Mouse (Mus musculus) olfactory bulb, adult 2 months (tissue): ENCODE results near the gene Ube2g1. TPM values are rescaled to one million over a fixed set of nuclear protein-coding genes. Genes with fewer than 3 reads are reported as not detected.
"Not testable (repeated sequence)": the region's sequence is repeated elsewhere in the genome, so short reads cannot be mapped to it uniquely, and the experiment has no call there.

Experiments used
- H3K27ac ChIP-seq: fragments of 200-500 bp; 2 replicates; pipeline ENCODE4 v1.5.1; 2012; ENCODE audit warnings: low read depth, low read length; ENCODE audit not compliant: insufficient read depth
- H3K4me1 ChIP-seq: fragments of 200-500 bp; 2 replicates; pipeline ENCODE4 v1.6.1; 2012; ENCODE audit warnings: low read length; ENCODE audit not compliant: control insufficient read depth, insufficient read depth
- H3K4me3 ChIP-seq: fragments of 200-500 bp; 2 replicates; pipeline ENCODE4 v1.5.1; 2012; ENCODE audit warnings: mild to moderate bottlenecking, low read depth, low read length, moderate library complexity; ENCODE audit not compliant: insufficient read depth
- CTCF ChIP-seq: fragments of 200-500 bp; IDR thresholded peaks from 2 replicates; pipeline ENCODE4 v1.5.1; 2012; ENCODE audit warnings: low read depth, mild to moderate bottlenecking, low read length, moderate library complexity; ENCODE audit not compliant: insufficient read depth
- POLR2A ChIP-seq: fragments of 200-500 bp; IDR thresholded peaks from 2 replicates; pipeline ENCODE4 v1.6.1; 2012; ENCODE audit warnings: mild to moderate bottlenecking, low read depth, low read length, moderate library complexity; ENCODE audit not compliant: insufficient read depth
- WGBS: fragments of 180-500 bp; shearing (Covaris S2); methylation state at CpG from one replicate; pipeline ENCODE4 v1.1.7; 2018; 5-methylcytosine and 5-hydroxymethylcytosine counted together
- polyA plus RNA-seq: library from polyadenylated mRNA; stranded (reverse); fragments of >200 nt; gene quantifications from 2 replicates; pipeline ENCODE4 v1.2.4, GENCODE M21; 2012; ENCODE audit warnings: low replicate concordance; ENCODE audit not compliant: missing spikeins, insufficient read depth, insufficient read length

The Ube2g1 gene
- polyA plus RNA-seq, 1 experiment = not detected

DNA sequence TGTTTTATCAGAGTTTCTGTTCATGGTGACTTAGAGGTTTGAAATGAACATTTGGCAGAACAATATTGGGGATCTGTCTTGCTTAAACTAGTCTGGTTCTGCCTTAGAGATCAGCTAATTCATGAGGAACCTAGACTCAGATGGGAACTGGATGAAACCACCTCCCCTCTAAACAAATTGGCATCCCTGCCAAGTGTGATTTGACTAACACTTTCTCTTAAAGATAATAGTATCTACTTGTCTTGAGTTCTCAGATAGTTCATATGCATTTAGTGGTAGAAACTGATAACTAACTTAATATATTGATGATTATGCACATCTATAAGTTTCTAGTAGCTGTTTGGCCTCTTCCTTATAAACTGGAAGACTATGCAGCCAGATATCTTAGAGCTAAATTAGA, 79.6 kb downstream of the Ube2g1 start:
- no peak for TF ChIP-seq POLR2A
- no peak for TF ChIP-seq CTCF
- Histone ChIP-seq H3K4me1 (peaks cover 3% of the 10 kb centered on the region; the same call in 1 of the 2 replicates), H3K27ac (no peak overlapping the region), H3K4me3 (no peak overlapping the region)

DNA sequence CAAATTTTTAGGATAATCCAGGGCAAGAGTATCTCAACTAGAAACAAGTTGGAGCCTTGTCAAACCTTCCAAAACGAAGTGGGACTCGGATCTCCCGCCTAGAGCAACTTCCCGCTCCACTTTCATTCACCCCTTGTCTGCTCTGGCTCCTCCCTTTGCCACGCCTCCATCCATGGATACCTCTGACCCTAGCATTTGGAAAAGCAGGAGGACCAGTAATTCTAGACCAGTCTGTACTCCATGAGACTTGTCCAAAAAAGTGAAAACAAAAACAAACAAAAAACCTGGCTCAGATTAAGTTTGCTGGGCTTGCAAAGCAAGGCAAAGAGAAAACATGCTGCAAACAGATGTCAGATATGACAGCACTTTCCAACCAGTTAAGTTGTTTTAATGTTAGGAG, 81.2 kb downstream of the Ube2g1 start:
- Histone ChIP-seq H3K27ac (no peak overlapping the region), H3K4me3 (no peak overlapping the region), H3K4me1 (peaks cover 6% of the 10 kb centered on the region; the same call in 1 of the 2 replicates)
- no peak for TF ChIP-seq CTCF
- TF ChIP-seq POLR2A = no peak
- 16% methylated on average over 5 of the region's 5 CpGs for WGBS

DNA sequence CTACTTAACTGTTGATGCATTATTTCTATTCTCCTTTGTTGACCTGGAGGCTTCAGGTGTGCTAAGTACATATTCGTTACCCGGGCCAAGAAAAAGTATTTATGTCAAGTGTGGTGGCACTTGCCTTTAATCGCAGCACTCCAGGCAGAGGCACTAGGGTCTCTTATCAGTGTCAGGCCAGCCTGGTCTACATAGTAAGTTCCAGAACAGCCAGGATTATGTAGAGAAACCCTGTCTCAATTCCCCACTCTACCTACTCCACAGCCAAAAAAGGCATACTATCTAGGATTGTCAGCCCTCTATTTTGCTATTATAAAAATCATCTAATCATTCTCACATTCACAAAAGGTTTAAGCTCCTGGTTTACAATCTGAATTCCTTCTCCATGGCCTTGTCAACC, 82.0 kb downstream of the Ube2g1 start:
- Histone ChIP-seq H3K4me3 (no peak overlapping the region), H3K4me1 (peaks cover 11% of the 10 kb centered on the region), H3K27ac (no peak overlapping the region)
- TF ChIP-seq CTCF = no peak
- no peak for TF ChIP-seq POLR2A
- WGBS = 76% methylated on average over 3 of the region's 3 CpGs

DNA sequence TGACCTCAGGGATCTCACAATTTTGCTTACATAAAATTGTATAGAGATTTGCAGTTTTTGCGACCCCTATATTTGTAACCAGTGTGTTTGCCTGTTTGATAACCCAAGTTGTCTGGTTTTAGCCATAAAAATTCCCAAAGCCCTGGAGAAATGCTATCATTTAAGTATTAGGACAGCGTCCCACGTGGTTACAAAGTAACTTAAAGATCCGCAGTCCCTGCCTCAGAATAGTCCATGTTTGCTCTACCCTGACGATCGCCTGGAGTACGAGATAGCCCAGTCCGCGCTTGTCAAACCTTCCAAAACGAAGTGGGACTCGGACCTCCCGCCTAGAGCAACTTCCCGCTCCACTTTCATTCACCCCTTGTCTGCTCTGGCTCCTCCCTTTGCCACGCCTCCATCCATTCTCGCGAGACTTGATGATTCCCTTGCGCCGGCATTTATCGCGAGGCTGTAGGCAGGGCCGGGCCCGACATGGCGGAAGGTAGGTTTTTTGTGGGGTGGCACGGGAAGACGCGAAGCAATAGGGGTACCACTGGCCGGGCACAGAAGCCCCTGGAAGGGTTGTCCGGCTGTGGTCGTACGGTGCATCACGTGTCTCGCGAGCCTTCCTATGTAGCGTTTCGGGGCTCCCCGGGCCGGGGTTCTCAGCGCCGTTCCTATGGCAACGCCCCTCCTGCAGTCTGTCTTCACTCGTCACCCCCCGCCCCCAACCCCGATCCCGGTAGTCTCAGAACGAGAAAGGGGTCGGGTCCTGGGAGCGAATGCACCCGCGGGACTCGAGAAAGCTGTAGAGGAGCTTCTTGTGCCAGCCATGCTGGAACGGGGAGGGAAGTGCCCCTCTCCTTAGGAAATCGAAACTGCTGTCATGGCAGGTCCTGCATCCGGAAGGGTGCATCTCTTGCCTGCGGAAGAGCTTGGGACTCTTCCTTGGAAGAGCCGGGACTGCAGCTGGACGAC, 82.7 kb downstream of the Ube2g1 start, which contains the start of gene Ankfy1:
TSS of gene Ankfy1 (plus strand) at position 456 of the 960 bp plus-strand sequence.
- no peak for TF ChIP-seq CTCF
- peak; percentile 96 for TF ChIP-seq POLR2A
- Histone ChIP-seq H3K4me1 (peaks cover 11% of the 10 kb centered on the region), H3K27ac (peak within 1 kb of the TSS; percentile 57; the same call in 1 of the 2 replicates), H3K4me3 (peak within 1 kb of the TSS; percentile 82)
- WGBS = under 1% methylated on average over 56 of the region's 56 CpGs

DNA sequence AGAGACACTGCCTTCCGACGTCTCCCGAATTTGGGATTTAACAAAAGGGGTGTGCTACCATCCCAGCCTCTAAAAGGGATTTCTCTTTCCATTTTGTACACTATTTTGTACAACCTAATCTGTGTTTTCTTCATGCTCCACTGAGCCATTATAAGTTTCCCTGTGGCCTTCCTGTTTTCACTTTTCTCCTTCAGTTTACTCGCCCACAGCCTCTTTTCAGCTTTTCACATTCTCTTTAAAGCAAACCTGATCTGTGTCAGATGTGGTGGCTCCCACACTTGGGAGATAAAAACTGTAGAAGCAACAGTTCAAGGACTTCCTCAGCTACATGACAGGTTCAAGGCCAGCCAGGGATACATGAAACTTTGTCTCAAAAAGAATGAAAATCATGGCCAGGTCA, 85.3 kb downstream of the Ube2g1 start:
- WGBS = 61% methylated on average over 4 of the region's 4 CpGs
- Histone ChIP-seq H3K27ac (no peak overlapping the region), H3K4me1 (peaks cover 11% of the 10 kb centered on the region), H3K4me3 (no peak overlapping the region)
- no peak for TF ChIP-seq POLR2A
- TF ChIP-seq CTCF = no peak

DNA sequence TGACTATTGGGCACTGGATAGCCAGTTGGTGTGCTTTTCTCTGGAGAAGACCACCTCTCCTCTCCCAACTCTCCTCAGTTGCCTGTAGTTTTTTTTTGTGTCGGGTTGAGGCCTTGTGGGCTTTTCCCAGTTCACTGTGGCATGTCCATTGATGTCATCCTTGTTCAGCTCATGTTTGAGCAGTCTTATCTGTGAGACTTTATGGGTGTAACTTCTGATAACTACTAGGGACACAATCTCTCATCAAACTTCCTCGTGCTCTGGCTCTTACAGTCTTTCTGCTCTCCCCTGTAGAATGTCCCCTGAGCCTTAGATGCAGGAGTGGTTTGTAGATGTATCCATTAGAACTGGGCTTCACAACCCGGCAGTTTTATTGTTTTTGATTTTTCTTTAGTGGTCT, 87.9 kb downstream of the Ube2g1 start:
- Histone ChIP-seq H3K27ac (no peak overlapping the region), H3K4me3 (no peak overlapping the region), H3K4me1 (peaks cover 11% of the 10 kb centered on the region)
- no peak for TF ChIP-seq CTCF
- no peak for TF ChIP-seq POLR2A
- WGBS = 85% methylated on average over 3 of the region's 3 CpGs

DNA sequence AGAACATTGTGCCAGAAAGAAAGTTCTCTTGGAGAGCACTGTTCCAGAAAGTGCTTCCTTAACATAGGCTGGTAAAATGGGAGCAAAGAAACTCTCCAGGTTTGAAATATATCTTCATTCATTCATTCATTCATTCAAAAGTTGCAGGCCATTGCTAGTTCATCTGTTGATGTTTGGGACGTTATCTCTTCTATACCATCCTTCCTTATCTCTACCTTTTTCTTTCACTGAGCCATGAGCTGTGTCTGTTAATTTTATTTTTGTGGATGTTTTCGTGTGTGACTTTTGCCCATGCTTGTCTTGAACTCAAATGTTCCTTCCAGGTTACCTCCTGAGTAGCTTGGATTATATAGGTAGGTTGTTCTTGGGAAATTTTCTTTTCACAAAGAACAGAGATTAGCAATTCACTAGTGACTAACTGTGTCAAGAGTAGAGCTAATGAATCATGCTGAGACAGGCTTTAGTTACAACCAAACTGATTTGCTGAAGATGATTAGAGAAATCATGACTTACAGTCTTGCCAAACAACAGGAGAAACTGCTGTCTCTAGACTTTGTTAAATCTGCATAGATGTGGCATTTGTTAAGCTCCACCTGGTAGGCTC, 89.4 kb downstream of the Ube2g1 start:
- no peak overlapping the region for H3K4me3 ChIP-seq
- H3K27ac ChIP-seq = no peak overlapping the region
- peaks cover 7% of the 10 kb centered on the region for H3K4me1 ChIP-seq
- WGBS = 93% methylated on average over 2 of the region's 2 CpGs
- TF ChIP-seq POLR2A = no peak
- TF ChIP-seq CTCF = no peak

DNA sequence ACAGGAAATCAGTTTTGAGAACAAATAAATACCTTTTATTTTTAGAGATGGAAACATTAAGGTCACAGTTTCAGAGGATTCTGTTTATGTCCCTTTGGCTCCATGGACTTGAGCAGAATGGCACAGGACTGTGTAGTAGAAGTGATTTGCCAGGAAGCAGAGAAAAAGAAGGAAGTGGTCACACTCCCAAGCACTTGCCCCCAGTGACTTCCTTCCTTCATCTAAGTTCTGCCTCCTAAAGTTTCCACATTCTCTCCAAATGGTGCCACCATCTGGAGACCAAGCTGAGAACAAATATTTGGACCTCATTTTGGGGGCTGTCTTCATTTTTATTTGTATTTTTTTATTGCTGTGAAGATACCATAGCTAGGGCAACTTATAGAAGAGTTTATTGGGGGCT, 90.2 kb downstream of the Ube2g1 start:
- no peak for TF ChIP-seq CTCF
- TF ChIP-seq POLR2A = no peak
- Histone ChIP-seq H3K27ac (no peak overlapping the region), H3K4me1 (peaks cover 7% of the 10 kb centered on the region), H3K4me3 (no peak overlapping the region)

DNA sequence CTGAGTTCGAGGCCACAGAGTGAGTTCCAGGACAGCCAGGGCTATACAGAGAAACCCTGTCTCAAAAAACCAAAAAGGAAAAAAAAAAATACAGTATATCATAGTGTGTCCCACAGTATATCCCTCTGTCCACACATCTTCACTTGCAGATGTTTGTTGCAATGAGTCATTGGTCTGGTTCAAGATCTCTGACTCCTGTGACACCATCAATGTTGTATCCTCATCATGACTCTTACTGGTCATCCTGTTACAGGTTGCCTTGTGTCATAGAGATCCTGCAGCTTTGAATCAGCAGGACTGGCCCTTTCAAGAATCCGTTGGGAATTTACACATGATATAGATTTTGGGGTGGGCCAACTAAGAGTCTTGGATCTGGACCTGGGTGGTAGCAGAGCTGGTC, 98.0 kb downstream of the Ube2g1 start:
- 92% methylated on average over 2 of the region's 2 CpGs for WGBS
- not testable (repeated sequence) for H3K27ac ChIP-seq, H3K4me3 ChIP-seq, H3K4me1 ChIP-seq
